Mouse (Mus musculus): ENCODE data around the gene Eps8l1. TPM values are rescaled to one million over a fixed set of nuclear protein-coding genes. Genes with fewer than 3 reads are reported as not detected.

Eps8l1 gene
- total RNA-seq (2023), result 40.5 TPM

DNA sequence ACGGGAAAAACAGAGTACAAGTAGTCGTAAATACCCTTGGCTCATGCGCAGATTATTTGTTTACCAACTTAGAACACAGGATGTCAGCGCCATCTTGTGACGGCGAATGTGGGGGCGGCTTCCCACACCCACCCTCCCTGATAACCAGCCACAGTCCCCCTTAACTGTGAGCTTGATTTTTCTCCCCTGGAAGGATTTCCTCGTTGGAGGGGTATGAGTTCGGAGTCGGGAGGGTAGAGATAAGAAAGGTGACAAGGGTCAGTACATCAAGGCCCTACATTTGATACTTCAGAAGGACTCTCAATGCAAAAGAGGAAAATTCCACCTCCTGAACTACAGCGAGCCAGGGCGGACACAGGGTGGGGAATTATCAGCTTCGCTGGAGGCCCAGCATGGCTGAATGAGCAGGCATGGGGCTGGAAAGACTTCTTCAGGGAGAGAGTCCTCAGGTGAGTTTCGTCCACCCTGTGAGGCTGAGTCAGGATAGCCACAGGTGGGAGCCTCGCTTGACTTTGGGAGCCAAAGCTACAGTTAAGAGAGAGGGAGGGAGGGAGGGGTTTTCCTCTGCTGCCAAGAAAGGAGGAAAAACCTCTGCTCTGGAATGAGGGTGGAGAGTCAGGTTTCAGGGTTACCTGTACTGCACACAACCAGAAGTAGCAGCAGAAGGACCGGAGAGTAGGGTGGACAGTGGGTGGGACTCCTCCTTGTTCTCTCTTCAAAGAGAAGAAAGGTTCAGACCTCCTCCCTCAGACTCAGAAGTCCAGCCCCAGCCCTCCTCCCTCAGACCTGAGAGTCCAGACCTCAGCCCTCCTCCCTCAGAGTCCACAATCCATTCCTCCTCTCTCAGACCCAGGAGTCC is at the start of gene Eps8l1:
TSS of gene Eps8l1 (plus strand) at position 99 of the 859 bp plus-strand sequence.

GRCm38 (mm10) chr7:4445216-4445791 is 15.2 kb upstream of the Eps8l1 start, which contains the start of gene Rdh13:
TSS of gene Rdh13 (minus strand) at chr7:4445649.

GRCm38 (mm10) chr7:4501558-4502397 is 41.3 kb downstream of the Eps8l1 start, which contains the start of gene Ppp1r12c:
TSS of gene Ppp1r12c (minus strand) at chr7:4501680.

DNA sequence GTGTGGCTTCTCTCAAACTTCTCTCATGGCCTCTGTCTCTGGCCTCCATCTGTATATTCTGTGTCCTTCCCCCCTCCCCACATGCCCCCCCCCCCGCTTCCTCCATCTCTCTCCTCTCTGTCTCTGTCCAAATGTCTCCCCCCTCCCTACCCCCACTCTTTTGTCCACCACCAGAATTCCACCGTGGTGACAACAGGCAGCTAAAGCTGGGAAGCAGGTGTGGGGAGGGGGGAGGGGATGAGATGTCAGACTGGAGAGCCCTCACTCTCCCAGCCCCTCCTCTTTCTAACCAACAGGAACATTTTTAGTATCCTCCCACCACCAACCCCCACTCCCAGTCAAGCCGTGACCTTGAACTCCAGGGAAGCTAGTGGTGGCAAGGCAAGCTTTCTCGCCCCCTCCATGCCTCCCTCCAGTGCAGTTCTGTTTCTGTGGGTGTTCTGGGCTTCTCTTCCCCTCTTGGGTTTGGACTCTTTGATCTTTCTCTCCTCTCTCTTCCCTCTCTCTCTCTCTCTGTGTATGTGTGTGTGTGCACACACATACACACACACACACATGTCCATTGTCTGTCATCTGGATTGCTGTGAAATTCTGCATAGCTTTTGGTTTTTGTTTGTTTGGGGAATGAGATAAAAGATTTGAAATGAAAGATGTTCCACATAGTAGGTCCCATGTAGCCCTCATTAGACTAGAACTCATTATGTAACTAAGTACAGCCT is 56.0 kb downstream of the Eps8l1 start, which contains the start of gene Tnnt1:
TSS of gene Tnnt1 (minus strand) at position 51 of the 719 bp plus-strand sequence.

GRCm38 (mm10) chr7:4524212-4524922 is 63.9 kb downstream of the Eps8l1 start, which contains the start of gene Tnni3:
TSS of gene Tnni3 (minus strand) at chr7:4524229.

Other genes with a start within 250 kb of the Eps8l1 start
- not detected for gene Lilra5, start 222.9 kb upstream of the Eps8l1 start, total RNA-seq (2023)
- 2.7 TPM for gene Ncr1, start 123.0 kb upstream of the Eps8l1 start, total RNA-seq (2023)
- gene Gp6, start 62.9 kb upstream of the Eps8l1 start, total RNA-seq (2023), result 0.12 TPM
- 8.8 TPM for gene Rdh13, start 15.0 kb upstream of the Eps8l1 start, total RNA-seq (2023)
- 302 TPM for gene Ppp1r12c, start 41.0 kb downstream of the Eps8l1 start, total RNA-seq (2023)
- gene Tnnt1, start 55.7 kb downstream of the Eps8l1 start, total RNA-seq (2023), result 8.4 TPM
- gene Tnni3, start 63.6 kb downstream of the Eps8l1 start, total RNA-seq (2023), result 1.0 TPM
- 0.26 TPM for gene Dnaaf3, start 71.8 kb downstream of the Eps8l1 start, total RNA-seq (2023)
- not detected for gene Syt5, start 86.9 kb downstream of the Eps8l1 start, total RNA-seq (2023)
- gene Ptprh, start 143.4 kb downstream of the Eps8l1 start, total RNA-seq (2023), result not detected
- gene Tmem86b, start 170.7 kb downstream of the Eps8l1 start, total RNA-seq (2023), result 51.6 TPM
- 282 TPM for gene Ppp6r1, start 198.3 kb downstream of the Eps8l1 start, total RNA-seq (2023)
- gene Hspbp1, start 224.4 kb downstream of the Eps8l1 start, total RNA-seq (2023), result 71.8 TPM
- not detected for gene Brsk1, start 229.9 kb downstream of the Eps8l1 start, total RNA-seq (2023)

Data from CD4-positive naive resting alpha-beta T cell, adult 76 days (primary cell).